Comparison of ENCODE assay signal across 9 mouse cellular contexts in the genomic region with DNA sequence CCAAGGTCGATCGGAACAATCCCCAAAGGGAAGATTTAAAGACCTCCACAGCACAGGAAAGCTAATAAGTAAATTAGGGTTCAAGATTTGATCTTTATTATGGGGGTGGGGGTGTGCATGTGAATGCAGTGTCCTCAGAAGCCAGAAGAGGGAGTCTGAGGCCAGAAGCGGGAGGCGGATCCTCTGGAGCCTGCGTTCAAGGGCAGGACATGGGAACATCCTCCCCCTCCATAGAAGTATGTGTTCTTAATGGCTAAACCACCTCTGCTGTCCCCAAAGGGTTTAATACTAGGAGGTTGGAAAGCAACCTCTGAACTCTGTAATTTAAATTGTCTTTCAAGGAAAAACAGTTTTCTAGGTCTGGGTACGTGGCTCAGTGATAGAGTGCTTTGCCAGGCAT. TPM values are rescaled to one million over a fixed set of nuclear protein-coding genes. Genes with fewer than 3 reads are reported as not detected.
DNase-seq lines count a peak whose midpoint lies in the region; ATAC-seq lines count a peak whose summit lies in the region.
"Had no signal": no experiment of that assay in that cellular context is flagged by ENCODE, and none has a peak within 500 bp of the region (broad histone marks: within the 10 kb centered on the region; RNA-seq: fewer than 3 reads in every experiment).

No protein-coding gene starts in this region.

- no peaks in the 10 kb centered on the region for H3K9me3 ChIP-seq in midbrain, embryonic 10.5 days (replicated peaks)
- H3K9me3 ChIP-seq: midbrain, embryonic 12.5 days had no signal

- WGBS in midbrain, embryonic 10.5 days, result 59% methylated on average over 6 of the region's 6 CpGs

- peak; percentile 28 for DNase-seq in heart, postnatal 4 days
- DNase-seq in heart, adult 11 months, result no peak
- peak; percentile 24 for DNase-seq in 416B (ENCODE audit: low read depth)
- DNase-seq in kidney, postnatal 4 days, result peak; percentile 23 to 39
- DNase-seq in right cerebral cortex, postnatal 4 days, result no peak
- DNase-seq in midbrain, embryonic 10.5 days (ENCODE audit: low spot score), result no peak
- no peak for DNase-seq in right cerebral cortex, adult 2 months (ENCODE audit: low spot score in 2 of 2)

- no peaks in the 10 kb centered on the region for H3K4me1 ChIP-seq in midbrain, embryonic 10.5 days
- H3K4me1 ChIP-seq: midbrain, embryonic 12.5 days had no signal

- peak; percentile 49 for ATAC-seq in activated CD4-positive, CD25-positive, alpha-beta regulatory T cell, adult 4 months

- 0 out of 2 replicates have a peak, but pooled peaks cover 7% of the 10 kb centered on the region for H3K27me3 ChIP-seq in midbrain, embryonic 10.5 days (ENCODE audit: low read depth, poor library complexity, severe bottlenecking)
- H3K27me3 ChIP-seq: midbrain, embryonic 12.5 days had no signal

- H3K4me3 ChIP-seq in midbrain, embryonic 10.5 days, result no peak overlapping the region
- H3K4me3 ChIP-seq: midbrain, embryonic 12.5 days had no signal

- no peaks in the 10 kb centered on the region for H3K36me3 ChIP-seq in midbrain, embryonic 10.5 days
- H3K36me3 ChIP-seq: midbrain, embryonic 12.5 days had no signal

- H3K27ac ChIP-seq in midbrain, embryonic 10.5 days (replicated peaks), result no peak overlapping the region
- H3K27ac ChIP-seq: midbrain, embryonic 12.5 days had no signal

RNA-seq across cellular contexts. Expression of a gene that starts 34.9 kb away (rescaled TPM):
- total RNA-seq in heart, postnatal 4 days (2021), result 10 to 100 TPM in 1 of 2 experiments, 1 to 10 TPM in 1; 9.7 to 10.6 TPM
- 10 to 100 TPM; 50.5 to 63.7 TPM for polyA plus RNA-seq in activated CD4-positive, CD25-positive, alpha-beta regulatory T cell, adult 4 months (2017; shearing (Covaris generic))
- polyA plus RNA-seq in midbrain, embryonic 10.5 days (2016; fragmentation: Nextera tagmentation; extraction: Ambion mirVana), result 3.6 and 4.0 TPM in 2 replicates

Comparison
In these comparisons a context has a peak if more than half of its experiments do, and no peak if none do; other contexts are left out.
1. DNase-seq: peak in heart, postnatal 4 days (single experiment), 416B (single experiment) and kidney, postnatal 4 days (2 of 2); none in heart, adult 11 months (single experiment), right cerebral cortex, postnatal 4 days (single experiment), midbrain, embryonic 10.5 days (single experiment) and right cerebral cortex, adult 2 months (0 of 2).
2. RNA of a gene that starts 34.9 kb away (polyA plus RNA-seq): 50.5 to 63.7 TPM in activated CD4-positive, CD25-positive, alpha-beta regulatory T cell, adult 4 months; 3.6 to 4.0 TPM in midbrain, embryonic 10.5 days; every median in the first group is over 10 times any median in the second.